19 mouse cellular contexts compared by ENCODE assay signal in genomic region chr4:150242745-150243144, GRCm38 (mm10). TPM values are rescaled to one million over a fixed set of nuclear protein-coding genes. Genes with fewer than 3 reads are reported as not detected.
A peak's percentile ranks its signal among the peaks of the same experiment; 100 is the strongest.
DNase-seq lines count a peak whose midpoint lies in the region; ATAC-seq and TF ChIP-seq lines count a peak whose summit lies in the region.
"Had no signal": no experiment of that assay in that cellular context is flagged by ENCODE, and none has a peak within 500 bp of the region (broad histone marks: within the 10 kb centered on the region; RNA-seq: fewer than 3 reads in every experiment).

No protein-coding gene starts in this region.

- WGBS in heart, postnatal 0 days, result 61% methylated on average over 5 of the region's 5 CpGs

- H3K36me3 ChIP-seq in heart, postnatal 0 days (replicated peaks; ENCODE audit: control insufficient read depth, insufficient read depth, low read length), result peaks cover 81% of the 10 kb centered on the region
- peaks cover 95% of the 10 kb centered on the region for H3K36me3 ChIP-seq in G1E (replicated peaks)

- no peak overlapping the region for H3K4me2 ChIP-seq in heart, postnatal 0 days (ENCODE audit: low read depth, low read length)
- H3K4me2 ChIP-seq: forebrain, embryonic 15.5 days; intestine, embryonic 15.5 days; limb, embryonic 13.5 days had no signal

- 0 out of 2 replicates have a peak overlapping the region, but pooled peaks have one; percentile 21 for H3K9ac ChIP-seq in heart, postnatal 0 days (replicated peaks; ENCODE audit: low read depth, low read length)
- H3K9ac ChIP-seq: forebrain, embryonic 15.5 days; intestine, embryonic 15.5 days; limb, embryonic 13.5 days; liver, postnatal 0 days had no signal

- H3K27me3 ChIP-seq in heart, postnatal 0 days (ENCODE audit: control insufficient read depth, insufficient read depth, low read length), result no peaks in the 10 kb centered on the region
- H3K27me3 ChIP-seq in G1E (ENCODE audit: insufficient read depth, low read length), result no peaks in the 10 kb centered on the region
- H3K27me3 ChIP-seq: forebrain, embryonic 15.5 days; intestine, embryonic 15.5 days; limb, embryonic 13.5 days had no signal

- no peak for DNase-seq in heart, postnatal 0 days (ENCODE audit: low spot score)
- no peak for DNase-seq in heart, postnatal 36 days
- DNase-seq in CD4-positive helper T cell, adult 2 months (ENCODE audit: low read depth, low spot score), result peak; percentile 44
- no peak for DNase-seq in G1E (ENCODE audit: low spot score)
- DNase-seq in lung, adult 18-20 months, result no peak
- DNase-seq: adrenal gland, postnatal 25 days; cerebellum, postnatal 36 days; heart, postnatal 4 days; kidney, postnatal 25 days; layer of hippocampus, postnatal 36 days; liver, postnatal 0 days; thymus, adult 18-20 months had no signal

- no peak overlapping the region for H3K4me3 ChIP-seq in heart, postnatal 0 days (ENCODE audit: low read depth, low read length)
- H3K4me3 ChIP-seq in G1E (ENCODE audit: low read depth, low read length), result peak overlapping the region; percentile 68; the same call in 1 of the 2 replicates
- H3K4me3 ChIP-seq: forebrain, embryonic 15.5 days; intestine, embryonic 15.5 days; limb, embryonic 13.5 days had no signal

- no peak overlapping the region for H3K27ac ChIP-seq in heart, postnatal 0 days (ENCODE audit: low read depth)
- H3K27ac ChIP-seq: forebrain, embryonic 15.5 days; intestine, embryonic 15.5 days had no signal

- ATAC-seq in heart, postnatal 0 days (ENCODE audit: insufficient read depth, low read depth), result no peak
- no peak for ATAC-seq in G1E (ENCODE audit: extremely low read depth, insufficient number of reproducible peaks, low FRiP score, poor library complexity, severe bottlenecking)
- peak; percentile 42 for ATAC-seq in megakaryocyte progenitor cell, adult 5-6 weeks (replicated peaks; ENCODE audit: poor library complexity)
- ATAC-seq in erythroblast, adult 5-6 weeks (replicated peaks; ENCODE audit: low FRiP score, poor library complexity, severe bottlenecking), result no peak
- ATAC-seq: forebrain, embryonic 15.5 days; intestine, embryonic 15.5 days had no signal

- no peak for TF ChIP-seq EP300 in heart, postnatal 0 days (IDR thresholded peaks at IDR 0.05; ENCODE audit: low read depth)

- H3K9me3 ChIP-seq in heart, postnatal 0 days (replicated peaks; ENCODE audit: control insufficient read depth, low read length), result no peaks in the 10 kb centered on the region
- no peaks in the 10 kb centered on the region for H3K9me3 ChIP-seq in G1E (replicated peaks)
- H3K9me3 ChIP-seq: forebrain, embryonic 15.5 days; intestine, embryonic 15.5 days; limb, embryonic 13.5 days had no signal

- H3K4me1 ChIP-seq in heart, postnatal 0 days (ENCODE audit: control insufficient read depth, insufficient read depth), result peaks cover 30% of the 10 kb centered on the region
- peaks cover 80% of the 10 kb centered on the region for H3K4me1 ChIP-seq in G1E (ENCODE audit: insufficient read depth, low read depth, low read length)

- TF ChIP-seq CTCF in heart, postnatal 0 days (IDR thresholded peaks at IDR 0.05; ENCODE audit: low read depth), result no peak
- no peak for TF ChIP-seq CTCF in G1E (IDR thresholded peaks at IDR 0.05; ENCODE audit: low read depth, low read length)

- intact Hi-C loops in heart, postnatal 36 days (cut with DNase I), result loop anchor here (10.0 kb wide), 1 partner anchor 662 kb away; no protein-coding TSS in a partner anchor

RNA-seq across cellular contexts. Expression of gene Eno1, which starts 6.2 kb away (rescaled TPM):
- total RNA-seq in heart, postnatal 0 days (2014; rRNA removed; ENCODE audit: low replicate concordance), result 525 and 625 TPM in 2 replicates
- polyA plus RNA-seq in heart, postnatal 0 days (2015; fragmentation: Nextera tagmentation; extraction: Ambion mirVana), result 999 and 1,074 TPM in 2 replicates
- total RNA-seq in heart, postnatal 36 days (2021), result 100 to 1,000 TPM; 106 to 108 TPM
- total RNA-seq in G1E (2014; fragmentation: Nextera tagmentation), result 705 and 806 TPM in 2 replicates
- total RNA-seq in G1E (2017), result 688 and 864 TPM in 2 replicates
- 1,261 and 1,939 TPM in 2 replicates for polyA plus RNA-seq in G1E (2012)
- total RNA-seq in megakaryocyte progenitor cell, adult 5-6 weeks (2015), result 336 and 338 TPM in 2 replicates
- total RNA-seq in megakaryocyte progenitor cell, adult 5-6 weeks (2017), result 357 and 368 TPM in 2 replicates
- total RNA-seq in erythroblast, adult 5-6 weeks (2015; ENCODE audit: low replicate concordance), result 111 and 119 TPM in 2 replicates
- total RNA-seq in erythroblast, adult 5-6 weeks (2017; ENCODE audit: low replicate concordance), result 73.2 and 74.7 TPM in 2 replicates

RNA-seq across cellular contexts. Expression of gene Rere, which starts 38.7 kb away (rescaled TPM):
- 13.9 and 17.9 TPM in 2 replicates for total RNA-seq in heart, postnatal 0 days (2014; rRNA removed; ENCODE audit: low replicate concordance)
- polyA plus RNA-seq in heart, postnatal 0 days (2015; fragmentation: Nextera tagmentation; extraction: Ambion mirVana), result 11.9 and 14.6 TPM in 2 replicates
- total RNA-seq in heart, postnatal 36 days (2021), result 10 to 100 TPM; 51.5 to 52.0 TPM
- total RNA-seq in G1E (2014; fragmentation: Nextera tagmentation) (154 and 173 TPM in 2 replicates), G1E (2017) (17.4 and 18.6 TPM in 2 replicates)
- polyA plus RNA-seq in G1E (2012), result 329 and 361 TPM in 2 replicates
- total RNA-seq in megakaryocyte progenitor cell, adult 5-6 weeks (2015), result 49.5 TPM in 2 replicates
- 13.8 and 23.8 TPM in 2 replicates for total RNA-seq in megakaryocyte progenitor cell, adult 5-6 weeks (2017)
- total RNA-seq in erythroblast, adult 5-6 weeks (2015; ENCODE audit: low replicate concordance), result 11.1 and 22.4 TPM in 2 replicates
- 9.5 and 10.9 TPM in 2 replicates for total RNA-seq in erythroblast, adult 5-6 weeks (2017; ENCODE audit: low replicate concordance)

RNA-seq across cellular contexts. Expression of gene Car6, which starts 41.6 kb away (rescaled TPM):
- not detected in 2 replicates for total RNA-seq in heart, postnatal 0 days (2014; rRNA removed; ENCODE audit: low replicate concordance)
- not detected in 2 replicates for polyA plus RNA-seq in heart, postnatal 0 days (2015; fragmentation: Nextera tagmentation; extraction: Ambion mirVana)
- not detected for total RNA-seq in heart, postnatal 36 days (2021)
- not detected in 2 replicates for total RNA-seq in G1E (2014; fragmentation: Nextera tagmentation)
- total RNA-seq in G1E (2017), result not detected in 2 replicates
- polyA plus RNA-seq in G1E (2012), result not detected in 2 replicates
- 1.2 TPM in 1 of 2 replicates, not detected in the other for total RNA-seq in megakaryocyte progenitor cell, adult 5-6 weeks (2015)
- 0.79 TPM in 1 of 2 replicates, not detected in the other for total RNA-seq in megakaryocyte progenitor cell, adult 5-6 weeks (2017)
- not detected in 2 replicates for total RNA-seq in erythroblast, adult 5-6 weeks (2015; ENCODE audit: low replicate concordance)
- not detected in 2 replicates for total RNA-seq in erythroblast, adult 5-6 weeks (2017; ENCODE audit: low replicate concordance)
- total RNA-seq: gastrocnemius, adult 18-20 months; heart, postnatal 4 days had no signal
- polyA plus RNA-seq: embryonic facial prominence, embryonic 14.5 days; forebrain, embryonic 15.5 days; intestine, embryonic 15.5 days; liver, postnatal 0 days had no signal
